Mouse (Mus musculus) bone marrow, adult 2 months (tissue): ENCODE data around the gene Cst13.

Source experiments
- CTCF ChIP-seq: fragments of 200-500 bp; IDR thresholded peaks from 2 replicates; pipeline ENCODE4 v1.5.1; 2011; ENCODE audit warnings: low read length, control low read depth; ENCODE audit not compliant: control insufficient read depth, insufficient read depth
- POLR2A ChIP-seq: fragments of 200-500 bp; IDR thresholded peaks from 2 replicates; pipeline ENCODE4 v1.6.1; 2011; ENCODE audit warnings: low read depth, mild to moderate bottlenecking, control low read depth, low read length, borderline replicate concordance; ENCODE audit not compliant: control insufficient read depth

GRCm38 (mm10) chr2:148825986-148826385 is 6.1 kb downstream of the Cst13 start:
- no peak for TF ChIP-seq CTCF
- TF ChIP-seq POLR2A: no peak
